Mouse (Mus musculus): ENCODE data around the gene Akr1c21.

DNA sequence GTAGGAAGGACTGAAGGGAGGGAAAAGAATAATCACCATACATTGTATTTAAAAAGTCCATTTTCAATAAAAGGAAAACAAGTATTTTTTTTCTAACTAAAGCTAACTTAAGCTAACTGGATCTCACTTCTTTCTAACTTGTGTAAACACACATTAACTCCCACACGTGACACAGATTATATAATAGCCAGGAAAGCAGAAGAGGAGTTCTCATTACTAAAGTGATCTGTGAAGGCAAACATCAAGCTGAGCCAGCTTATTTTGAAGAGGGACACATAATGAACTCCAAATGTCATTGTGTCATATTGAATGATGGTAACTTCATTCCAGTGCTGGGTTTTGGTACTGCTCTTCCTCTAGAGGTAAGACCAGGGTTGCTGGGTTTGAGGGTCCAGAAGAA lies at the start of gene Akr1c21:
- no peak for TF ChIP-seq EP300 (IDR thresholded peaks at IDR 0.05; ENCODE audit: low read depth)
- TF ChIP-seq CTCF (IDR thresholded peaks at IDR 0.05; ENCODE audit: low read depth): no peak
